Mouse (Mus musculus) T-cell, adult 2 months (primary cell): ENCODE results near the gene Gm20219.
A peak's percentile ranks its signal among the peaks of the same experiment; 100 is the strongest.

Source experiments
- DNase-seq: peaks from one replicate; pipeline ENCODE4 v3.0.0; 2022; ENCODE audit warnings: low spot score

Gm20219 gene

GRCm38 (mm10) chr17:56552781-56553363 is 1.3 kb downstream of the Gm20219 start:
- DNase-seq: peak; percentile 77

- no peak for DNase-seq
Observed at GRCm38 (mm10) chr17:56551841-56552581, 2.2 kb downstream of the Gm20219 start.

- no peak for DNase-seq
Observed at GRCm38 (mm10) chr17:56550784-56551475, 3.3 kb downstream of the Gm20219 start.

- no peak for DNase-seq
Observed at GRCm38 (mm10) chr17:56548605-56549105, 5.5 kb downstream of the Gm20219 start.

GRCm38 (mm10) chr17:56547846-56548604 is 6.2 kb downstream of the Gm20219 start:
- no peak for DNase-seq

- no peak for DNase-seq
Observed at GRCm38 (mm10) chr17:56547116-56547845, 6.9 kb downstream of the Gm20219 start.

- DNase-seq: no peak
Observed at GRCm38 (mm10) chr17:56546576-56546975, 7.6 kb downstream of the Gm20219 start.

- DNase-seq: no peak
Observed at GRCm38 (mm10) chr17:56545945-56546344, 8.2 kb downstream of the Gm20219 start.

GRCm38 (mm10) chr17:56544699-56545387 is 9.3 kb downstream of the Gm20219 start:
- no peak for DNase-seq

- DNase-seq: no peak
Observed at GRCm38 (mm10) chr17:56543684-56544224, 10.4 kb downstream of the Gm20219 start.

GRCm38 (mm10) chr17:56542736-56543135 is 11.5 kb downstream of the Gm20219 start:
- no peak for DNase-seq

- DNase-seq: no peak
Observed at GRCm38 (mm10) chr17:56540562-56540975, 13.6 kb downstream of the Gm20219 start.

- no peak for DNase-seq
Observed at GRCm38 (mm10) chr17:56537912-56538311, 16.3 kb downstream of the Gm20219 start.

GRCm38 (mm10) chr17:56536874-56537273 is 17.3 kb downstream of the Gm20219 start:
- DNase-seq: no peak

GRCm38 (mm10) chr17:56536192-56536591 is 18.0 kb downstream of the Gm20219 start:
- DNase-seq: no peak

GRCm38 (mm10) chr17:56524943-56525342 is 29.2 kb downstream of the Gm20219 start:
- DNase-seq: no peak

GRCm38 (mm10) chr17:56522744-56523143 is 31.4 kb downstream of the Gm20219 start:
- DNase-seq: no peak

GRCm38 (mm10) chr17:56515690-56516410 is 38.3 kb downstream of the Gm20219 start:
- DNase-seq: no peak

GRCm38 (mm10) chr17:56514916-56515315 is 39.3 kb downstream of the Gm20219 start:
- DNase-seq: no peak

- no peak for DNase-seq
Observed at GRCm38 (mm10) chr17:56514330-56514729, 39.9 kb downstream of the Gm20219 start.
